Mouse (Mus musculus): Measurements from ENCODE around the gene Apool. TPM values are rescaled to one million over a fixed set of nuclear protein-coding genes. Genes with fewer than 3 reads are reported as not detected.

Gene Apool
- 72.5 and 80.6 TPM in 2 replicates for polyA plus RNA-seq (2014; fragmentation: Nextera tagmentation; extraction: Ambion mirVana)

DNA sequence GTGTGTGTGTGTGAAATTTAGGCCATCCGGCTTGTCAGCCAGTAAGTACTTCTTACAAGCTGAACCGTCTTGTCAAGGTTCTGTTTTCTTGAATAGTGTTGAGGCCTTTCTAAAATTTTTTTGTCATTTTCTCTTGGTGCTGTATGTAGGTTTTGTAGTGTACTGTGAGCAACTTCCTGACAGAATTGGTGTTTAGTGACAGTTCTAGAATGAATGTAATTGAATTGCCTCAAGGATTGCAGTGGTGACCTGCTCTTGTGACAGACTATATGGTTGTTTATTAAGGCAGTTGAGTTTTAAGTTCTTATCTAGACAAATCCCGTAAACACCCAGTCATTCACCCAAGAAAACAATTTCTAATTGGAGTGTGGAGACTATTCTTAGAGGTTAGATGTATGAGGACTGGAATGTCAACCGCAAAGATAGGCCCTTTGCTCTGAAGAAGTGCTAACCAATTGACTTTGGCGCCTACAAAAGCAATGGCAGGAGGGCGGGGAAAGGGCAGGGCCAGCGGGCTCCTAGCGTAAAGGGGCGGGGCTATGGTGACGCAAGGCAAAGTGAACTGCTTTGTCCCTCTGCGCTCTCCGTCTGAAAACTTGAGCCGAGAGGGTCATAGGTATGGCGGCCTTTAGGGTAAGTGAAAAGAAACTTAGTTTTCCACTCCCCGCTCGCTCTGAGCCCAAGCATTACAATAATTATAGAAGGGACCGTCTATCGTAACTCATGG lies at the start of gene Apool:
TSS of gene Apool (plus strand) at position 531 of the 727 bp plus-strand sequence.
- Histone ChIP-seq H3K36me3 (ENCODE audit: control insufficient read depth, insufficient read depth, low read length) (no peaks in the 10 kb centered on the region), H3K27ac (ENCODE audit: low read depth, low read length) (peak within 1 kb of the TSS; percentile 57; the same call in 1 of the 2 replicates), H3K27me3 (ENCODE audit: control insufficient read depth, insufficient read depth, low read length) (no peaks in the 10 kb centered on the region), H3K4me3 (ENCODE audit: low read depth, low read length) (peak within 1 kb of the TSS; percentile 67), H3K9ac (ENCODE audit: low read depth, low read length) (peak within 1 kb of the TSS; percentile 84), H3K9me3 (replicated peaks; ENCODE audit: control insufficient read depth, low read length) (no peaks in the 10 kb centered on the region), H3K4me2 (peak within 1 kb of the TSS; percentile 56), H3K4me1 (ENCODE audit: control insufficient read depth, insufficient read depth, low read length) (no peaks in the 10 kb centered on the region)
- WGBS (ENCODE audit: insufficient replicate concordance) = 17% methylated on average over 18 of the region's 18 CpGs
- ATAC-seq (replicated peaks; ENCODE audit: insufficient number of reproducible peaks, low FRiP score, low TSS enrichment) = peak; percentile 96

DNA sequence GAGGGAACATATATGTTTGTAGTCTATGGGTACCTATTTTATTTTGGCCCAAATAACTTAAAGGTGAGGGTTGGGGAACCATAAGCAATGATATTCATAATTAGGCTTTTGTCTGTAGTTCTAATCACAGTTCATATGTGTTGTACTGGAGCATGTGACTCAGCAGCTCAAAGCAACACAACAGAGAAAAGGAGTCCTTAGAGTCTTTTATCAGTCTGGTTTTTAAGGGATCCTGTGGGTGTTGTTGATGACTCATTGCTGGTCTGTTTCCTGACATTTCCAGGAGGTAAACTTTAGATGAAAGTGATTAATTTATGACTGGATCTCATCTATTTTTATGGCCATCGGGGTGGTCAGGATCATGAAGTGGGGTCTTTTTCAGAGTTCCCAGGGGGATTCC lies 37.6 kb upstream of the Apool start:
- Histone ChIP-seq H3K4me3 (ENCODE audit: low read depth, low read length) (no peak overlapping the region), H3K4me1 (ENCODE audit: control insufficient read depth, insufficient read depth, low read length) (no peaks in the 10 kb centered on the region), H3K27me3 (ENCODE audit: control insufficient read depth, insufficient read depth, low read length) (no peaks in the 10 kb centered on the region), H3K27ac (ENCODE audit: low read depth, low read length) (no peak overlapping the region), H3K9ac (ENCODE audit: low read depth, low read length) (no peak overlapping the region), H3K36me3 (ENCODE audit: control insufficient read depth, insufficient read depth, low read length) (no peaks in the 10 kb centered on the region), H3K9me3 (replicated peaks; ENCODE audit: control insufficient read depth, low read length) (no peaks in the 10 kb centered on the region), H3K4me2 (no peak overlapping the region)
- 70% methylated on average over 1 of the region's 1 CpGs for WGBS (ENCODE audit: insufficient replicate concordance)
- ATAC-seq (replicated peaks; ENCODE audit: insufficient number of reproducible peaks, low FRiP score, low TSS enrichment) = no peak

DNA sequence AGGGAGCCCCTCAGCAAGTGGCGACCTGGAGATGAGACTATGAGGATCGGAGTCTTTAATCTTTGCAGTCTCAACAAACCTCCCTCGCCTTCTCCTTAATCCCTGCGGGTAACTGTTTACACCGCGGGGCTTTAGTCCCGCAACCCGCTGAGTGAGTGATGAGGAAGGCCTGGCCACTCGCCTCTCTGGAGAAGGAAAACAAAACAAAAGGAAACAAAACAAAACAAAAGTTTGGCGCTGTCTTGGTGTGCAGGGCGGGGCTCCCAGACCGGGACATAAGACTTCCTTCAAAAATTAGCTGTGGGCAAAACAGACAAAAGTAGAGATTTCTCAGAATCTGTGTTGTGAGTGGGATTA lies 375 bp downstream of the Apool start:
- peak overlapping the region; percentile 57; the same call in 1 of the 2 replicates for H3K27ac ChIP-seq (ENCODE audit: low read depth, low read length)
- peak overlapping the region; percentile 84 for H3K9ac ChIP-seq (ENCODE audit: low read depth, low read length)
- no peaks in the 10 kb centered on the region for H3K9me3 ChIP-seq (replicated peaks; ENCODE audit: control insufficient read depth, low read length)
- no peaks in the 10 kb centered on the region for H3K27me3 ChIP-seq (ENCODE audit: control insufficient read depth, insufficient read depth, low read length)
- H3K4me2 ChIP-seq = peak overlapping the region; percentile 56
- 11% methylated on average over 12 of the region's 12 CpGs for WGBS (ENCODE audit: insufficient replicate concordance)
- H3K36me3 ChIP-seq (ENCODE audit: control insufficient read depth, insufficient read depth, low read length) = no peaks in the 10 kb centered on the region
- no peaks in the 10 kb centered on the region for H3K4me1 ChIP-seq (ENCODE audit: control insufficient read depth, insufficient read depth, low read length)
- no peak for ATAC-seq (replicated peaks; ENCODE audit: insufficient number of reproducible peaks, low FRiP score, low TSS enrichment)
- H3K4me3 ChIP-seq (ENCODE audit: low read depth, low read length) = peak overlapping the region; percentile 67

DNA sequence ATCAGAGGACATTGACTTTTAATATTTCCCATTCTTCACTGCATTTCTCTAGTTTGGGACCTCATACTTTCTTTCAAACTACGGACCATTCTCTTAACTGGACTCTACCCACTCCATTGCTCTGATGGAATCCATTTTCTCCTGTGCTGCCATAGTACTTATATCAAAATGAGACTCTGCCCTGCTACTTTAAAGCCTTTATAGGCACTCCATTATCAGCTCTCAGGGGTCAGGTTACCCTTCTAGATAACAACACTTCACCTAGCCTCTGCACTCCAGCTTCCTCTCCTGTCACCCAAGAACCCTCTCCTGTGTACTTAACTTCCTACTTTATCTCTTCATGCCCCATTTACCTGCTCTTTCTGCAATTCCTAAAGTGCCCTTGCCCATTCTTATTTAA lies 960 bp downstream of the Apool start:
- no peak overlapping the region; the same call in 1 of the 2 replicates for H3K9ac ChIP-seq (ENCODE audit: low read depth, low read length)
- H3K4me3 ChIP-seq (ENCODE audit: low read depth, low read length) = peak overlapping the region; percentile 67
- no peak overlapping the region for H3K27ac ChIP-seq (ENCODE audit: low read depth, low read length)
- H3K36me3 ChIP-seq (ENCODE audit: control insufficient read depth, insufficient read depth, low read length) = no peaks in the 10 kb centered on the region
- no peaks in the 10 kb centered on the region for H3K27me3 ChIP-seq (ENCODE audit: control insufficient read depth, insufficient read depth, low read length)
- peak overlapping the region; percentile 56 for H3K4me2 ChIP-seq
- H3K4me1 ChIP-seq (ENCODE audit: control insufficient read depth, insufficient read depth, low read length) = no peaks in the 10 kb centered on the region
- 42% methylated on average over 1 of the region's 1 CpGs for WGBS (ENCODE audit: insufficient replicate concordance)
- H3K9me3 ChIP-seq (replicated peaks; ENCODE audit: control insufficient read depth, low read length) = no peaks in the 10 kb centered on the region
- no peak for ATAC-seq (replicated peaks; ENCODE audit: insufficient number of reproducible peaks, low FRiP score, low TSS enrichment)

DNA sequence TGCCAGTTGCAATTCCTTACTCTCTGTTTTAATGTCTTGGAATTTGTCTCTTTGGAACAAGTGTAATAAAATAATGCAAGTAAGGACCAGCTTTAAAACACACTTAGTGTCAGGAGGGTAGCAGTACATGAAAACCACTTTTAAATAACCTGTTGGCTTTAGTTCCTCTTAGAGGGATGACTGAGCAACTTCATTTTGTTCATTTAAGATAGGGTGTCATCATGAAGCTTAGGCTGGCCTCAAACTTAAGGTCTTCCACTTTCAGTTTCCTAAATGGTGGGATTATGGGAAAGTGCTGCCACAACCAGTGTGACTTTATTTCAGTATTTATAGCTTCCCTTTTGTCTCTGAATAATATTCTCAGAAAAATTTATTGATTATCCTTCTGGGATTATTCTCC lies 9.1 kb downstream of the Apool start:
- Histone ChIP-seq H3K4me1 (ENCODE audit: control insufficient read depth, insufficient read depth, low read length) (no peaks in the 10 kb centered on the region), H3K9me3 (replicated peaks; ENCODE audit: control insufficient read depth, low read length) (no peaks in the 10 kb centered on the region), H3K4me2 (no peak overlapping the region), H3K4me3 (ENCODE audit: low read depth, low read length) (no peak overlapping the region), H3K27me3 (ENCODE audit: control insufficient read depth, insufficient read depth, low read length) (no peaks in the 10 kb centered on the region), H3K9ac (ENCODE audit: low read depth, low read length) (no peak overlapping the region), H3K27ac (ENCODE audit: low read depth, low read length) (no peak overlapping the region), H3K36me3 (ENCODE audit: control insufficient read depth, insufficient read depth, low read length) (no peaks in the 10 kb centered on the region)
- ATAC-seq (replicated peaks; ENCODE audit: insufficient number of reproducible peaks, low FRiP score, low TSS enrichment) = no peak

DNA sequence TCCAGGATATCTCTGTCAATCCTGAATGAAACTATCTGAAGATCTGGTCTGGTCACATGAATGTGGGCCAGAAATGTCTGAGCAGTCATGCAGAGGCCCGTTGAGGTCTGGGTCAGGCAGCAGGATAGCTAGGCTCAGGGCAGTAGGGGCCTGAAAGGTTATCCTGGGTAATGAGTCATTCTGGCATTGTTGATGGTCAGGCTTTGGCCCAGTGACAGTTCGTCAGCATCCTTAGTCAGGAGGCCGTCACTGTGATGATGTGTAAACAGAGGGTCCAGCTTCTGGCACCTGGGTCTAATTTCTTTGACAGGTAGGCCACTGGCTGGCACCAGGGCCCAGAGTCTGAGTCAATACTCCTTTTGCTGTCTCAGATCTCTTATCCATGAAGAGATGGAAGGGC lies 28.4 kb downstream of the Apool start:
- no peak overlapping the region for H3K4me2 ChIP-seq
- H3K9ac ChIP-seq (ENCODE audit: low read depth, low read length) = no peak overlapping the region
- 71% methylated on average over 3 of the region's 3 CpGs for WGBS (ENCODE audit: insufficient replicate concordance)
- no peaks in the 10 kb centered on the region for H3K4me1 ChIP-seq (ENCODE audit: control insufficient read depth, insufficient read depth, low read length)
- no peak for ATAC-seq (replicated peaks; ENCODE audit: insufficient number of reproducible peaks, low FRiP score, low TSS enrichment)
- no peak overlapping the region for H3K27ac ChIP-seq (ENCODE audit: low read depth, low read length)
- H3K27me3 ChIP-seq (ENCODE audit: control insufficient read depth, insufficient read depth, low read length) = no peaks in the 10 kb centered on the region
- H3K4me3 ChIP-seq (ENCODE audit: low read depth, low read length) = no peak overlapping the region
- H3K36me3 ChIP-seq (ENCODE audit: control insufficient read depth, insufficient read depth, low read length) = no peaks in the 10 kb centered on the region
- no peaks in the 10 kb centered on the region for H3K9me3 ChIP-seq (replicated peaks; ENCODE audit: control insufficient read depth, low read length)

DNA sequence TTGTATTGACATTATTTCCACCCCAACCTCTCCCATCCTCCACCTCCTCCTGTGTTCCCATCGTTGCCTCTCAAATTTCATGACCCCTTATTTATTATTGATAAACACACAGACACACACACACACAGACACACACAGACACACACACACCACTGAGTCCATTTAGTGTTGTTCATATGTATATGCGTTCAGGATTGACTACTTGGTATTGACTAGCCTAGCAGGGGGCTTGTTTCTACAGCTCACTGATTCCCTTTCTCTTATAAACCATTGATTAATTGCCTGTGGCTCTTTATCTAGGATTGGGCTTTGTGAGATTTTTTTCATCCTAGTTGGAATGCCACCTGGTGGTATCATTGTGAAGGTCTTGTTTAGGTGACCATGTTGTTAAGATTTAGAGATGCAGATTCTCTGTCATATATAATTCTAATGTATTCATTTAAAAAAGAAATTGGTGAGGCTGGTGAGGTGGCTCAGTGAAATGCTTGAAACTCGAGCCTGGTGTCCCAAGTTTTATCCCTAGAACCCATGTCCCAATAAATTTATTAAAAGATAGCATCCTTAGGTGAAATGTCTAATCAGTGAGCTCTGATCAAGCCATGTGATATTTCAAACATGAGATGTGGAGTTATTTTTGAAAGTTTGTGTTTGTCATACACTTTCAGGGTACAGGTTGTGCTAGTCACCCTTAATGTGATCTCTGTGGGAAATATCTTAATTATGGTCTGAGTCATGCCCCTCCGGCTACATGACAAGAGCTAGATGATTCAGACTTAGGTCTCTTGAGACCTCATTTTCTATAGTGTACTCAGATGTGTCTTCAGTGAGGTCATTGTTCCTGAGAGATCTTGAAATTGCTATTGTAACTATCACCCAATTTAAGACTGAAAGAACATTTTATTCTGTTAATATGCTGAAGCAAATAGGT lies 36.6 kb downstream of the Apool start:
- Histone ChIP-seq H3K4me1 (ENCODE audit: control insufficient read depth, insufficient read depth, low read length) (no peaks in the 10 kb centered on the region), H3K4me3 (ENCODE audit: low read depth, low read length) (no peak overlapping the region), H3K4me2 (no peak overlapping the region), H3K27me3 (ENCODE audit: control insufficient read depth, insufficient read depth, low read length) (no peaks in the 10 kb centered on the region), H3K36me3 (ENCODE audit: control insufficient read depth, insufficient read depth, low read length) (no peaks in the 10 kb centered on the region), H3K9ac (ENCODE audit: low read depth, low read length) (no peak overlapping the region), H3K27ac (ENCODE audit: low read depth, low read length) (no peak overlapping the region), H3K9me3 (replicated peaks; ENCODE audit: control insufficient read depth, low read length) (no peaks in the 10 kb centered on the region)
- ATAC-seq (replicated peaks; ENCODE audit: insufficient number of reproducible peaks, low FRiP score, low TSS enrichment) = no peak
- 68% methylated on average over 4 of the region's 4 CpGs for WGBS (ENCODE audit: insufficient replicate concordance)

DNA sequence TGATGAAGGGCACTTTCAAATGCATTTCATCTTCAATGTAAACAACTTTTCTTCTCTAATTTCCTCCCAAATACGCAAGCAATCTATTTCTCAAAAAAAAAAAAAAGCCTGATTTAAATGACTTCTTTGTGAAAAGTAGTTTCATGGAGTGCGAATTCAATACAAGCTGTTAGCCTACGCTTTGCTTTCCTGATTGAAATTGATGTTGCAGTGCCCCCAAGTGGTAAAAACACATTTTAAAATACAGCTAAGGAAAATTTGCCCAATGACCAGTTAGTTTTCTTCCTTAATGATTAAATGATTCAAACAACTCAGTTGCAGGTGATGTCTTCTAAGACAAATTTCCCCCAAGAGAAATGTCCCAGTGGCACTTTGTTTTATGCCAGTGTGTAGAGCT lies 37.3 kb downstream of the Apool start:
- Histone ChIP-seq H3K4me1 (ENCODE audit: control insufficient read depth, insufficient read depth, low read length) (no peaks in the 10 kb centered on the region), H3K4me2 (no peak overlapping the region), H3K4me3 (ENCODE audit: low read depth, low read length) (no peak overlapping the region), H3K27ac (ENCODE audit: low read depth, low read length) (no peak overlapping the region), H3K9me3 (replicated peaks; ENCODE audit: control insufficient read depth, low read length) (no peaks in the 10 kb centered on the region), H3K36me3 (ENCODE audit: control insufficient read depth, insufficient read depth, low read length) (no peaks in the 10 kb centered on the region), H3K27me3 (ENCODE audit: control insufficient read depth, insufficient read depth, low read length) (no peaks in the 10 kb centered on the region), H3K9ac (ENCODE audit: low read depth, low read length) (no peak overlapping the region)
- no peak for ATAC-seq (replicated peaks; ENCODE audit: insufficient number of reproducible peaks, low FRiP score, low TSS enrichment)
- 41% methylated on average over 3 of the region's 3 CpGs for WGBS (ENCODE audit: insufficient replicate concordance)
